In the genomic region with DNA sequence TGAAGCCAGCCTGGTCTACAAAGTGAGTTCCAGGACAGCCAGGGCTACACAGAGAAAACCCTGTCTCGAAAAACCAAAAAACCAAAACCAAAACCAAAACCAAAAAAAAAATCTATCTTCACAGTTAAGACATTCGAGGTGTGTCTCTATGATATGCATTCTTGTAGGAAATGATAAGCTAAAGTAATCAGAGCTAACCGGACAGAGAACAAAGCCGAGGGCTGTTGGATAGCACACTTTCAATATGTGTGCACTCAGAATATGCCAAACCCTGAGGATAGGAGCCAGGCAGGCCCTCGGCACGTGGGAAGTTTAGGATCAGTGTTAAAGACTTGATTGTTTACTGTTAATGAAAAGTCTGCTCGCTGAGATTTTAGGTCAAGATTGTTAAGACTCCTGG, we compare ENCODE assay signal across 23 mouse cellular contexts. TPM values are rescaled to one million over a fixed set of nuclear protein-coding genes. Genes with fewer than 3 reads are reported as not detected.
DNase-seq lines count a peak whose midpoint lies in the region; ATAC-seq and TF ChIP-seq lines count a peak whose summit lies in the region.
"Had no signal": no experiment of that assay in that cellular context is flagged by ENCODE, and none has a peak within 500 bp of the region (broad histone marks: within the 10 kb centered on the region; RNA-seq: fewer than 3 reads in every experiment).

No protein-coding gene starts in this region.

- peak; percentile 63 for DNase-seq in heart, adult 11 months
- no peak for DNase-seq in heart, postnatal 4 days
- DNase-seq in CH12.LX (ENCODE audit: extremely low read depth) = no peak
- DNase-seq in frontal cortex, postnatal 10 days (ENCODE audit: low spot score in 2 of 2) = no peak
- no peak for DNase-seq in left cerebral cortex, adult 9 months (ENCODE audit: low spot score in 2 of 2)
- DNase-seq: adrenal gland, adult 2 months; adrenal gland, postnatal 14 days; cerebellum, adult 11 months; cerebellum, adult 2 months; cerebellum, adult 9-11 months; cerebellum, postnatal 25 days; gastrocnemius, postnatal 10 days; gastrocnemius, postnatal 36 days had no signal

- no peak overlapping the region for H3K9ac ChIP-seq in CH12.LX (ENCODE audit: insufficient read depth, low read depth)
- H3K9ac ChIP-seq: embryonic facial prominence, embryonic 12.5 days; embryonic facial prominence, embryonic 15.5 days; forebrain, embryonic 12.5 days; forebrain, embryonic 15.5 days; hindbrain, embryonic 13.5 days had no signal

- H3K4me3 ChIP-seq in CH12.LX (replicated peaks in 1 of 3; ENCODE audit: low read depth in 2 of 3, low read length in 2 of 3, poor library complexity in 1 of 3) = no peak overlapping the region
- H3K4me3 ChIP-seq: embryonic facial prominence, embryonic 12.5 days; embryonic facial prominence, embryonic 15.5 days; forebrain, embryonic 12.5 days; forebrain, embryonic 15.5 days; hindbrain, embryonic 10.5 days; hindbrain, embryonic 13.5 days had no signal

- peaks cover 3% of the 10 kb centered on the region for H3K9me3 ChIP-seq in CH12.LX (replicated peaks; ENCODE audit: low read length)
- H3K9me3 ChIP-seq: embryonic facial prominence, embryonic 12.5 days; embryonic facial prominence, embryonic 15.5 days; forebrain, embryonic 12.5 days; forebrain, embryonic 15.5 days; hindbrain, embryonic 13.5 days had no signal

- peak; percentile 38 for ATAC-seq in megakaryocyte progenitor cell, adult 5-6 weeks (replicated peaks; ENCODE audit: poor library complexity)
- ATAC-seq: forebrain, embryonic 15.5 days; hindbrain, embryonic 16.5 days; inflammation-experienced regulatory T-cells, adult 6 months had no signal

- in situ Hi-C loops in CH12.LX (cut with MboI; ENCODE audit: low pct_ligation_motif_present, low pct_unique_long_range_greater_than_20kb, low sequenced_read_pairs) = loop anchor here (10.0 kb wide), 1 partner anchor 53 kb away; no protein-coding TSS in a partner anchor

- no peak for TF ChIP-seq CTCF in CH12.LX (conservative IDR thresholded peaks at IDR 0.05 in 1 of 2, IDR thresholded peaks at IDR 0.05 in 1 of 2; ENCODE audit: low read depth in 2 of 2, low read length in 2 of 2)

- peaks cover 18 to 86% of the 10 kb centered on the region in 2 experiments for H3K4me1 ChIP-seq in CH12.LX (ENCODE audit: control insufficient read depth in 1 of 2, insufficient read depth in 2 of 2)
- H3K4me1 ChIP-seq: embryonic facial prominence, embryonic 12.5 days; embryonic facial prominence, embryonic 15.5 days; forebrain, embryonic 12.5 days; forebrain, embryonic 15.5 days had no signal

- no peaks in the 10 kb centered on the region for H3K27me3 ChIP-seq in CH12.LX (replicated peaks)
- H3K27me3 ChIP-seq: embryonic facial prominence, embryonic 12.5 days; embryonic facial prominence, embryonic 15.5 days; forebrain, embryonic 12.5 days; forebrain, embryonic 15.5 days; hindbrain, embryonic 13.5 days had no signal

- dilution Hi-C loops in CH12.LX (cut with MboI; ENCODE audit: extremely low pct_ligation_motif_present, extremely low pct_unique_long_range_greater_than_20kb, low sequenced_read_pairs) = no loop called here

- peaks cover 0 to 8% of the 10 kb centered on the region in 2 experiments for H3K36me3 ChIP-seq in CH12.LX (replicated peaks in 1 of 2; ENCODE audit: control insufficient read depth in 1 of 2, insufficient read depth in 1 of 2, low read length in 1 of 2)
- H3K36me3 ChIP-seq: embryonic facial prominence, embryonic 12.5 days had no signal

- H3K27ac ChIP-seq in CH12.LX (ENCODE audit: insufficient read depth, low read depth) = no peak overlapping the region
- H3K27ac ChIP-seq: embryonic facial prominence, embryonic 12.5 days; embryonic facial prominence, embryonic 15.5 days; forebrain, embryonic 12.5 days; forebrain, embryonic 15.5 days; hindbrain, embryonic 10.5 days; hindbrain, embryonic 13.5 days had no signal

- TF ChIP-seq EP300 in CH12.LX (IDR thresholded peaks at IDR 0.05; ENCODE audit: low read length) = no peak

- no peak for TF ChIP-seq RAD21 in CH12.LX (IDR thresholded peaks at IDR 0.05; ENCODE audit: low read depth, low read length)

- H3K4me2 ChIP-seq in CH12.LX (ENCODE audit: insufficient read depth, low read depth, poor library complexity, severe bottlenecking) = no peak overlapping the region
- H3K4me2 ChIP-seq: embryonic facial prominence, embryonic 12.5 days; embryonic facial prominence, embryonic 15.5 days; forebrain, embryonic 12.5 days; forebrain, embryonic 15.5 days; heart, embryonic 11.5 days; hindbrain, embryonic 13.5 days had no signal

- H3K79me2 ChIP-seq in CH12.LX (replicated peaks; ENCODE audit: control insufficient read depth, extremely low read depth, insufficient read depth, poor library complexity, severe bottlenecking) = peaks cover 14% of the 10 kb centered on the region; the same call in 1 of the 2 replicates

- no peak for TF ChIP-seq POLR2A in CH12.LX (IDR thresholded peaks at IDR 0.05; ENCODE audit: low read depth, low read length)

TF ChIP-seq in CH12.LX, 34 proteins besides CTCF, POLR2A, EP300 and RAD21:
- TF ChIP-seq MXI1 (IDR thresholded peaks at IDR 0.05; ENCODE audit: low read depth, low read length) (no peak), ZNF384 (IDR thresholded peaks at IDR 0.05; ENCODE audit: low read depth, low read length) (0 out of 2 replicates have a peak, but pooled peaks have one; percentile 11)

RNA-seq across cellular contexts. Expression of gene Fryl, which starts 58.6 kb away (rescaled TPM):
- 10 to 100 TPM; 57.0 to 57.9 TPM for total RNA-seq in heart, postnatal 4 days (2021)
- 31.3 and 35.0 TPM in 2 replicates for total RNA-seq in CH12.LX (2012; rRNA removed)
- total RNA-seq in CH12.LX (2014; rRNA removed) = 23.2 and 23.8 TPM in 2 replicates
- polyA plus RNA-seq in CH12.LX (2012; ENCODE audit: insufficient read length, low read depth) = 32.6 and 38.4 TPM in 2 replicates
- total RNA-seq in megakaryocyte progenitor cell, adult 5-6 weeks (2015) = 56.2 and 78.5 TPM in 2 replicates
- 74.2 and 76.4 TPM in 2 replicates for total RNA-seq in megakaryocyte progenitor cell, adult 5-6 weeks (2017)
